Mouse (Mus musculus) hindbrain, postnatal 0 days (tissue): ENCODE data around the gene Pkd2. TPM values are rescaled to one million over a fixed set of nuclear protein-coding genes. Genes with fewer than 3 reads are reported as not detected.
A peak's percentile ranks its signal among the peaks of the same experiment; 100 is the strongest.

ENCODE experiments used
- ATAC-seq: fragments of 200-750 bp; cut with Nextera tagmentation; 2 replicates; pipeline ENCODE4 v1.8.0; 2017; ENCODE audit warnings: mild to moderate bottlenecking, moderate TSS enrichment, moderate library complexity
- DNase-seq: peaks from one replicate; pipeline ENCODE4 v3.0.0-alpha.2; 2015; ENCODE audit warnings: low spot score
- H3K27ac ChIP-seq: fragments of 300-500 bp; sonication (generic); 2 replicates; pipeline ENCODE4 v1.5.1; 2014; ENCODE audit warnings: mild to moderate bottlenecking
- H3K27me3 ChIP-seq: fragments of 300-500 bp; sonication (generic); 2 replicates; pipeline ENCODE4 v1.6.1; 2014; ENCODE audit warnings: low read length, mixed read lengths; ENCODE audit not compliant: insufficient read depth
- H3K36me3 ChIP-seq: fragments of 300-500 bp; sonication (generic); 2 replicates; pipeline ENCODE4 v1.6.1; 2014; ENCODE audit warnings: low read length, mixed read lengths; ENCODE audit not compliant: insufficient read depth
- H3K4me1 ChIP-seq: fragments of 300-500 bp; sonication (generic); 2 replicates; pipeline ENCODE4 v1.6.1; 2014; ENCODE audit warnings: antibody characterized with exemption, low read length, mixed read lengths; ENCODE audit not compliant: insufficient read depth
- H3K4me2 ChIP-seq: fragments of 300-500 bp; sonication (generic); 2 replicates; pipeline ENCODE4 v1.6.1; 2014; ENCODE audit warnings: low read depth, mild to moderate bottlenecking, low read length, moderate library complexity, mixed read lengths
- H3K4me3 ChIP-seq: fragments of 300-500 bp; sonication (generic); 2 replicates; pipeline ENCODE4 v1.5.1; 2014; ENCODE audit warnings: low read length
- H3K9ac ChIP-seq: fragments of 300-500 bp; sonication (generic); replicated peaks from 2 replicates; pipeline ENCODE4 v1.6.1; 2014; ENCODE audit warnings: mild to moderate bottlenecking, low read length, moderate library complexity, mixed read lengths
- H3K9me3 ChIP-seq: fragments of 300-500 bp; sonication (generic); 2 replicates; pipeline ENCODE4 v1.6.1; 2016; ENCODE audit warnings: low read length, mixed read lengths
- CTCF ChIP-seq: IDR thresholded peaks from 2 replicates; pipeline ENCODE4 v1.5.1; 2016; ENCODE audit warnings: antibody characterized with exemption, control low read depth, low read depth
- WGBS: fragments of 180-500 bp; shearing (Covaris S2); extraction: QIAGEN DNeasy Blood & Tissue Kit; methylation state at CpG from one replicate; pipeline ENCODE4 v1.1.7; 2014; 5-methylcytosine and 5-hydroxymethylcytosine counted together
- polyA plus RNA-seq: library from polyadenylated mRNA; unstranded; fragments of >200 nt; fragmentation: Nextera tagmentation; extraction: Ambion mirVana; gene quantifications from 2 replicates; pipeline ENCODE4 v1.2.1, GENCODE M21; 2015
- total RNA-seq: library from RNA; depleted of rRNA; stranded (reverse); fragments of >200 nt; gene quantifications from 2 replicates; pipeline ENCODE4 v1.2.3, GENCODE M21; 2014

Gene Pkd2
- total and polyA plus RNA-seq, 2 experiments from 2014 or later = 5.3 to 23.7 TPM

- no peak for DNase-seq
- no peak for ATAC-seq
- no peaks in the 10 kb centered on the region for H3K9me3 ChIP-seq
- H3K4me3 ChIP-seq = no peak overlapping the region
- H3K4me1 ChIP-seq = no peaks in the 10 kb centered on the region; the same call in 1 of the 2 replicates
- H3K27ac ChIP-seq = no peak overlapping the region
- TF ChIP-seq CTCF = no peak
- H3K9ac ChIP-seq = no peak overlapping the region
- H3K27me3 ChIP-seq = no peaks in the 10 kb centered on the region
- WGBS = 76% methylated on average over 12 of the region's 12 CpGs
- peaks cover 19% of the 10 kb centered on the region; the same call in 1 of the 2 replicates for H3K36me3 ChIP-seq
- no peak overlapping the region for H3K4me2 ChIP-seq
These were observed 6.5 kb downstream of the Pkd2 start for GRCm38 (mm10) chr5:104465731-104466130.

DNA sequence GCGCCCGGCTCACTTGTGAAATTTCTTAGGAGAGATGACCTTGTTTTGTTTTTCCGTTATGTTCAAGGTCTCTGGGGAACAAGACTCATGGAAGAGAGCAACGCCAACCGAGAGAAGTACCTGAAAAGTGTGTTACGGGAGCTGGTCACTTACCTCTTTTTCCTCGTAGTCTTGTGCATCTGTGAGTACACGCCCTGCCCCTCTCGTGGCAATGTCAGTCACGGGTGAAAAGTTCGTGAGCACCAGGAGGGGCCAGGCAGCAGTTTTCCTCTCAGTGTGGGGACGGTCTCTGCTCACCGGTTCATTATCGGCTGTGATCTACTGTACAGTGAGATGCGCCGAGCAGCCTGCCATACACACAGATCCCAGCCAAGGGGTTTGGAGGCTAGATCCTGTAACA is 7.6 kb downstream of the Pkd2 start:
- WGBS = 95% methylated on average over 16 of the region's 16 CpGs
- Histone ChIP-seq H3K27me3 (no peaks in the 10 kb centered on the region), H3K4me2 (no peak overlapping the region), H3K9ac (no peak overlapping the region), H3K36me3 (peaks cover 20% of the 10 kb centered on the region; the same call in 1 of the 2 replicates), H3K4me1 (no peaks in the 10 kb centered on the region; the same call in 1 of the 2 replicates), H3K27ac (no peak overlapping the region), H3K4me3 (no peak overlapping the region), H3K9me3 (no peaks in the 10 kb centered on the region)
- ATAC-seq (no peak), DNase-seq (no peak)
- TF ChIP-seq CTCF = no peak

DNA sequence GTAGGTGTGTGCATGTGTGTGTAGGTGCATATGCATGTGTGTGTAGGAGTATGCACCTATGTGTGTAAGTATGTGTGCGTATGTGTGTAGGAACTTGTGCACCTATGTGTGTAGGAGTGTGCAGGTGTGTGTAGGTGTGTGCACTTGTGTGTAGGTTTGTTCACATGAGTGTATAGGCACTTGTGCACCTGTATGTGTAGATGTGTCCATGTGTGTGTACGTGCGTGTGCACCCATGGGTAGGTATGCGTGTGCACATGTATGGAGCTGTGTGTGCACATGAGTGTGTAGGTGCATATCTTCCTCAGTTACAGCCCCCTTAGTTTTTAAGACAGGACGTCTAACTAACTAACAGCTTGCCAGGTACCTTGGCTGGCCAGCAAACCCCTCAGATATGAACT is 9.3 kb downstream of the Pkd2 start:
- TF ChIP-seq CTCF = no peak
- Histone ChIP-seq H3K4me2 (no peak overlapping the region), H3K4me3 (no peak overlapping the region), H3K27me3 (no peaks in the 10 kb centered on the region), H3K4me1 (no peaks in the 10 kb centered on the region), H3K36me3 (peaks cover 33% of the 10 kb centered on the region), H3K9ac (no peak overlapping the region), H3K27ac (no peak overlapping the region), H3K9me3 (no peaks in the 10 kb centered on the region)
- 94% methylated on average over 5 of the region's 5 CpGs for WGBS
- ATAC-seq = no peak
- DNase-seq = no peak

DNA sequence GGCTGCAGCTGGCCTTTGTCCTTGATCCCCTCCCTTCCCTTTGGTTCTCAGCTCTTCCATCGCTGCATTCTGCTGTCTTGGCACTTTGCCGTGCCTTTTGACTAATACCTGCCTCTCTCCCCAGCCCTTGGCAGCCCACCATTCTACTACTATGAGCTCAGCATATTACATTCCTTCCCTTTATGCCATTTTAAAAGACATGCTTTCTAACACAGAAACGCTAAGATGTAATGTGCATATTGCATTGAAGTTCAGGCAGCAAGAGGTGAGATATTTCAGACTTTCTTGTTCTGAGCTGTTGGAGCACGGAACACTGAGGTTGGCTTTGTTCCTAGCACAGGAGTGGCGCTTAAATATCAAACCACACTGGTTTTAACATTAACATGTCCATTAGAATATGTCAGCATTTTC is 11.7 kb downstream of the Pkd2 start:
- Histone ChIP-seq H3K9me3 (no peaks in the 10 kb centered on the region), H3K4me1 (no peaks in the 10 kb centered on the region), H3K27me3 (no peaks in the 10 kb centered on the region), H3K27ac (no peak overlapping the region), H3K4me2 (no peak overlapping the region), H3K9ac (no peak overlapping the region), H3K36me3 (peaks cover 24% of the 10 kb centered on the region), H3K4me3 (no peak overlapping the region)
- TF ChIP-seq CTCF = no peak
- 81% methylated on average over 5 of the region's 5 CpGs for WGBS
- DNase-seq = peak; percentile 5
- ATAC-seq = no peak

DNA sequence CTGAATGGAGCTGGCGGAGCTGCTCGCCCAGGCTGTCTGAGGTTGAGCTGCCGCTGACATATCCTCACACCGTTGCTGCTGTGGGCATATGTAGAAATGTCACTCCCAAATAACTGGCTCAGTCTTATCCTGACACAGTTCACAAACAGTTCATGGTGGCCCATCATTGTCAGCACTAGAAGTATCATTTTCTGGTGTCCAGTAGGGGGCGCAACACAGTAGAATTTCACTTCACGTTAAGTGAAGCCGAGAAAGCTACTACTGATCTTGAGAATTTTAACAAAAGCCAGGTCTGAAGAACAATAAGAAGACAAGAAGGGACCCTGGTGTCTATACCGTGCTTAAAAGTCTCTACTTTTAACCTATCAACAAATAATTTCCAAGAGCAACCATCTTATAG is 13.1 kb downstream of the Pkd2 start:
- no peaks in the 10 kb centered on the region for H3K27me3 ChIP-seq
- TF ChIP-seq CTCF = peak; percentile 54
- no peak overlapping the region for H3K4me3 ChIP-seq
- H3K4me1 ChIP-seq = no peaks in the 10 kb centered on the region
- peaks cover 27% of the 10 kb centered on the region for H3K36me3 ChIP-seq
- peak; percentile 40 for DNase-seq
- WGBS = 93% methylated on average over 8 of the region's 8 CpGs
- H3K4me2 ChIP-seq = no peak overlapping the region
- no peak overlapping the region for H3K27ac ChIP-seq
- H3K9ac ChIP-seq = no peak overlapping the region
- ATAC-seq = no peak
- H3K9me3 ChIP-seq = no peaks in the 10 kb centered on the region

GRCm38 (mm10) chr5:104480367-104480766 is 21.1 kb downstream of the Pkd2 start:
- H3K36me3 ChIP-seq = peaks cover 32% of the 10 kb centered on the region
- H3K27me3 ChIP-seq = no peaks in the 10 kb centered on the region
- 93% methylated on average over 7 of the region's 7 CpGs for WGBS
- ATAC-seq (no peak), DNase-seq (no peak)
- H3K4me1 ChIP-seq = no peaks in the 10 kb centered on the region
- H3K27ac ChIP-seq = no peak overlapping the region
- no peak overlapping the region for H3K4me2 ChIP-seq
- no peak for TF ChIP-seq CTCF
- H3K4me3 ChIP-seq = no peak overlapping the region
- no peak overlapping the region for H3K9ac ChIP-seq
- no peaks in the 10 kb centered on the region for H3K9me3 ChIP-seq

- no peaks in the 10 kb centered on the region for H3K27me3 ChIP-seq
- WGBS = 42% methylated on average over 8 of the region's 8 CpGs
- no peaks in the 10 kb centered on the region for H3K4me1 ChIP-seq
- no peak overlapping the region for H3K27ac ChIP-seq
- H3K36me3 ChIP-seq = peaks cover 30% of the 10 kb centered on the region
- peak; percentile 32 for DNase-seq
- H3K9ac ChIP-seq = no peak overlapping the region
- no peak for TF ChIP-seq CTCF
- no peaks in the 10 kb centered on the region for H3K9me3 ChIP-seq
- H3K4me3 ChIP-seq = no peak overlapping the region
- ATAC-seq = no peak
- H3K4me2 ChIP-seq = no peak overlapping the region
These were observed 23.6 kb downstream of the Pkd2 start for GRCm38 (mm10) chr5:104482856-104483255.
